Mouse (Mus musculus): Measurements from ENCODE around the gene Cyren.

Gene Cyren

GRCm38 (mm10) chr6:34867301-34867994 is 10.4 kb downstream of the Cyren start:
- DNase-seq (ENCODE audit: low read depth): no peak

DNA sequence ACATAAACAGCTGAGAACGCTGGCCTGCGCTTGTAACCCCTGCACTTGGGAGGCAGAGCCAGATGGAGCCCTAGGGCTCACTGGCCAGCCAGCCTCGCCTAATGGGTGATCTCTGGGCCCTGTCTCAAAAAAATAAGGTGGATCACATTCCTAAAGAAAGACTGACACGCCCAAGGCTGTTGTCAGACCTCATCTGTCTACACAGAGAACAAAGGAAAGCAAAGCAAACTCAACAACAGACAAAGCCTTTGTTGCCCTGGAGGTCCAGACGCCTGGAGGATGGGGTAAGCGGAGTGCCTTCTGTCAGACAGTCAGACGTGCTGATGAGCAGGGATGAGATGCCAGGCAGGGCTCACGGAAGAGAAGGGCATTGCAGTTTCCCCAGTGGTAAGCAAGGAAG is 11.1 kb downstream of the Cyren start:
- no peak for DNase-seq (ENCODE audit: low read depth)

GRCm38 (mm10) chr6:34865711-34866593 is 11.9 kb downstream of the Cyren start:
- DNase-seq (ENCODE audit: low read depth): peak; percentile 71

GRCm38 (mm10) chr6:34865213-34865612 is 12.6 kb downstream of the Cyren start:
- DNase-seq (ENCODE audit: low read depth): no peak

GRCm38 (mm10) chr6:34863786-34864514 is 13.9 kb downstream of the Cyren start:
- DNase-seq (ENCODE audit: low read depth): peak; percentile 24

GRCm38 (mm10) chr6:34862791-34863403 is 15.0 kb downstream of the Cyren start, which contains the start of gene Tmem140:
Gene Tmem140, plus strand, starts transcription at chr6:34863146.
- DNase-seq (ENCODE audit: low read depth): peak; percentile 85

DNA sequence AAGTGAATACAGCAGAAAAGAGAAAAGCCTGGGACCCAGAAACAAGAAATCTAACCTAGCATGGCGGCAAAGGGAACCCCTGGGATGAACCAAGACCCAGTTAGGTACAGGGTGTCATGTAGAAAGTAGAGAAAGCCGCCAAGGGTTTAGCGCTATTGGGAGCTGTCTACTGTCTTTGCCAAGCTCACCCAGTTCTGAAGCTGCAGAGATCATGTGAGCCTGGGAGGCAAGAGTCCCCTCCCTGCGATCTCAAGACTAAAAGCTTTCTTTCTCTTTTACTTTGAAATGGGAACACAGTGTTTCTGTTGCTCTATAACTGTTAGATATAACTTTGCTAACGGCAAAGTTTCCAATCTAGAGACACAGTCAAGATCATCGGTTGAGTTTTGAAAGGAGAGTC is 15.5 kb downstream of the Cyren start:
- peak; percentile 81 for DNase-seq (ENCODE audit: low read depth)

DNA sequence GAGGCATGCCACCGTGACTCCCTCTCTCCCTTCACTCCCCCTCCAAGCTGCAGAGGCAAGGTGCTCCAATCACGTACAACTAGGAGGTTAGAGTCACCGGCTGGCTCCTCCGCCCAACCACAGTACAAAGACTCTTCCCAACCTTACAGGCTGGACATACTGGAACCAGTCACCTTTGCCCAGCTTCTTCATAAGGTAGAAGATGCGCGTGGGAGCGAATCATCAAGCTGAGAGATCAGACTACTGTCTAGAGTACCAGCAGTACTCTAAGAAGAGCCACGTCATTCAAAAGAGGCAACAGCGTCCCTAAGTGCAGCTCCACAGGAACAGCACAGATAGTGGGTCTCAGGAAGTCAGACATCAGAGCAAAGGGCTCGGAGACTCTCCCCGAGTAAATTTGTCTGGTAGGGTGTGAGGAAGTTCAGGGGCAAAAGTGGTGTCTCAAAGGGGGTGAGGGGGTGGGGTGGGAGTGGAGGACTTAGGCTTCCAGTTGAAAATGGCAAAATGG is 16.3 kb downstream of the Cyren start:
- peak; percentile 50 for DNase-seq (ENCODE audit: low read depth)

DNA sequence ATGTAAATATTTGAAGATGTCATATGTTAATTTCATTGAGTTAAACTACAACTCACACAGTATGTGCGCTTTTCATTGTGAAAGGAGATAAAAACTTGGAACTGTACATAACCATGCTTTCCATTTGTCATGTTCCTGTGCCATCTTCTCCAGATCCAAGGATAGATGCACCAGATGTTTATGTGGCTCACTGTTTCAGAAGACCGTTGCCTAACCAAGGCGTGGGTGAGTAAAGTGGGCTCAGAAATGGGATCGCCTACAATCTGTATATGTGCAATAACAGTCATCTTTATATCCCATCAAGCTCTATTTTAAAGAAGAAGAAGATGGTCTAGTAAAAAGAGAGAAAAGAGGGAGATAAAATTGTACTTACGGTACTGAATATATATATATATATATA is 45.5 kb downstream of the Cyren start:
- no peak for DNase-seq (ENCODE audit: low read depth)

- peak; percentile 66 for DNase-seq (ENCODE audit: low read depth)
Observed at GRCm38 (mm10) chr6:34824406-34824805, 53.5 kb downstream of the Cyren start.
